Mouse (Mus musculus) intestine, postnatal 0 days (tissue): ENCODE data around the gene Ift57. TPM values are rescaled to one million over a fixed set of nuclear protein-coding genes. Genes with fewer than 3 reads are reported as not detected.

ENCODE experiments used
- ATAC-seq: fragments of 200-750 bp; cut with Nextera tagmentation; 2 replicates; pipeline ENCODE4 v1.8.0; 2017; ENCODE audit warnings: mild to moderate bottlenecking, moderate TSS enrichment, moderate library complexity
- H3K27ac ChIP-seq: fragments of 300-500 bp; sonication (generic); 2 replicates; pipeline ENCODE4 v1.5.1; 2014; ENCODE audit warnings: mild to moderate bottlenecking, low read depth, low read length, moderate library complexity
- H3K27me3 ChIP-seq: fragments of 300-500 bp; sonication (generic); replicated peaks from 2 replicates; pipeline ENCODE4 v1.6.1; 2014; ENCODE audit warnings: low read length, mixed read lengths; ENCODE audit not compliant: control insufficient read depth, insufficient read depth
- H3K36me3 ChIP-seq: fragments of 300-500 bp; sonication (generic); 2 replicates; pipeline ENCODE4 v1.6.1; 2014; ENCODE audit warnings: mild to moderate bottlenecking, moderate library complexity; ENCODE audit not compliant: control insufficient read depth, insufficient read depth
- H3K4me1 ChIP-seq: fragments of 300-500 bp; sonication (generic); replicated peaks from 2 replicates; pipeline ENCODE4 v1.6.1; 2014; ENCODE audit warnings: antibody characterized with exemption, low read length, mixed read lengths; ENCODE audit not compliant: control insufficient read depth, insufficient read depth
- H3K4me2 ChIP-seq: fragments of 300-500 bp; sonication (generic); replicated peaks from 2 replicates; pipeline ENCODE4 v1.6.1; 2014; ENCODE audit warnings: low read depth, mild to moderate bottlenecking, moderate library complexity
- H3K4me3 ChIP-seq: fragments of 300-500 bp; sonication (generic); 2 replicates; pipeline ENCODE4 v1.5.1; 2014; ENCODE audit warnings: low read depth, low read length
- H3K9ac ChIP-seq: fragments of 300-500 bp; sonication (generic); 2 replicates; pipeline ENCODE4 v1.6.1; 2014; ENCODE audit warnings: mild to moderate bottlenecking, low read depth, low read length
- H3K9me3 ChIP-seq: fragments of 300-500 bp; sonication (generic); 2 replicates; pipeline ENCODE4 v1.6.1; 2016; ENCODE audit warnings: mixed run types; ENCODE audit not compliant: control insufficient read depth
- CTCF ChIP-seq: sonication (generic); IDR thresholded peaks from 2 replicates; pipeline ENCODE4 v1.5.1; 2016; ENCODE audit warnings: low read depth, mild to moderate bottlenecking, control low read depth, antibody characterized with exemption, moderate library complexity
- WGBS: fragments of 180-500 bp; shearing (Covaris S2); extraction: QIAGEN DNeasy Blood & Tissue Kit; methylation state at CpG from one replicate; pipeline ENCODE4 v1.1.7; 2014; 5-methylcytosine and 5-hydroxymethylcytosine counted together
- polyA plus RNA-seq: library from polyadenylated mRNA; unstranded; fragments of >200 nt; fragmentation: Nextera tagmentation; extraction: Ambion mirVana; gene quantifications from 2 replicates; pipeline ENCODE4 v1.2.1, GENCODE M21; 2015

The Ift57 gene
- polyA plus RNA-seq, 1 experiment from 2014 or later = 5.5 TPM

DNA sequence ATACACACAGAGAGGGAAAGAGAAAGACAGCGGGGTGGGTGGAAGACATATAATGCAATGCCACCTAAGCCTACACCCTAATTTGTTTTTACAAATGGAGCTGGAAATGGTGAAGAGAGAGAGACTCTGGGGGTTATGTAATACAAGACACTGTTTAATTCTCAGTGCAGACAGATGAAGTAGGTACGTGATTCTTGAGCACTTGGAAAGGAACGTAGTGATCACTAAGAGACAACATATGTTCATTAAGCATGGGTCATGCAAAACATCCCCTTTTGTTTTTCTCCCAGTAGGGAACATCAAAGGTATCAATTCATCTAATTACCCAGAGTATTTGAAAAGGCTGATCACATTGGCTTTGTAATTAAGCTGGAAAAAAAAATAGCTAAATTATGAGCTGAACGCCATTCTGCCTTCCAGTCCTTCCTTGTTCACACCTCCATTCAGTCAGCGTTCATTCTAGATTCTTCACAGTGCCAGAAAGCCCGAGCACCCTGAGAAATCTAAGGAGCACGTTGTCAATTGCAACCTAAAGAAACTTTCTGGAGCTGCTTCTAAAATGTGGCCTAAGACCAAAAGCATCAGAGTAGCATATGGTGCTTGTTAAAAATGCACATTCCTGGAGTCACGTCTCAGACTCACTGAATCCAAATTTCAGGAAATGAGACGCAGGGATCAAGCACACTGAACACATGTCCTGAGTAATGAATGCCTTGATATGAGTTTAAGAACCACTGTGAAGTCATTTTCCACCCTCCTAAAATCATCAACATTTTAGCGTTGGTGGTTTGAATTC lies 114.0 kb downstream of the Ift57 start:
- no peak overlapping the region for H3K4me2 ChIP-seq
- no peak for ATAC-seq
- WGBS = 79% methylated on average over 10 of the region's 10 CpGs

DNA sequence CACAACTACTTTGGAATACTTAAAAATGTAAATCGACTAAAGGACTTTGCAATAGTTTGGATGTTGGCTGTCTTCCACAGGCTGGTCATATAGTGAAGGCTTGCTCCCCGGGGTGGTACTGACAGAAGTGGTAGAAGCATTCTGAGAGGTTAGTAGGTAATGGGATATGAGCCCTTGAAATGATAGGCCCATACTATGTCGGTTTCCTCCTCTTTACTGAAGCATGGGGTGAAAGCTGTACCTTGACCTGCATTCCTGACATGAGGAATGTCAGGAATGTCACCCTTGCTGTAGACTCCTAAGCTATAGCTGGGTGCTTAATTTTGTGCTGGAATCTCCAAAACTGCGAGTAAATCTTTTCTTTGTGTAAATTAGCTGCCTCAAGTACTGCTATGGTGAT lies 115.4 kb downstream of the Ift57 start:
- ATAC-seq = no peak
- 50% methylated on average over 4 of the region's 4 CpGs for WGBS

More for the DNA sequence above, 114.0 kb downstream of the Ift57 start:
- Histone ChIP-seq H3K27ac (no peak overlapping the region), H3K27me3 (no peaks in the 10 kb centered on the region), H3K9me3 (no peaks in the 10 kb centered on the region), H3K4me1 (no peaks in the 10 kb centered on the region), H3K36me3 (no peaks in the 10 kb centered on the region), H3K4me3 (no peak overlapping the region), H3K9ac (no peak overlapping the region)
- no peak for TF ChIP-seq CTCF

More for the DNA sequence above, 115.4 kb downstream of the Ift57 start:
- Histone ChIP-seq H3K4me2 (no peak overlapping the region), H3K9me3 (no peaks in the 10 kb centered on the region), H3K4me1 (no peaks in the 10 kb centered on the region), H3K36me3 (no peaks in the 10 kb centered on the region), H3K9ac (no peak overlapping the region), H3K27ac (no peak overlapping the region), H3K27me3 (no peaks in the 10 kb centered on the region), H3K4me3 (no peak overlapping the region)
- no peak for TF ChIP-seq CTCF

Other genes with a start within 250 kb of the Ift57 start
- 98.2 and 113 TPM in 2 replicates for gene Cd47, start 101.3 kb downstream of the Ift57 start, polyA plus RNA-seq